Mouse (Mus musculus) heart, postnatal 0 days (tissue): ENCODE data around the gene Acsl5. TPM values are rescaled to one million over a fixed set of nuclear protein-coding genes. Genes with fewer than 3 reads are reported as not detected.

ENCODE experiments used
- ATAC-seq: fragments of 200-750 bp; cut with Nextera tagmentation; 2 replicates; pipeline ENCODE4 v1.8.0; 2017; ENCODE audit warnings: low read depth, moderate number of reproducible peaks, moderate library complexity; ENCODE audit not compliant: insufficient read depth
- DNase-seq: peaks from one replicate; pipeline ENCODE4 v3.0.0-alpha.2; 2016; ENCODE audit warnings: low spot score
- H3K27ac ChIP-seq: fragments of 300-500 bp; sonication (generic); 2 replicates; pipeline ENCODE4 v1.5.1; 2014; ENCODE audit warnings: low read depth, mild to moderate bottlenecking
- H3K27me3 ChIP-seq: fragments of 300-500 bp; sonication (generic); 2 replicates; pipeline ENCODE4 v1.6.1; 2014; ENCODE audit warnings: low read length, mixed read lengths; ENCODE audit not compliant: control insufficient read depth, insufficient read depth
- H3K36me3 ChIP-seq: fragments of 300-500 bp; sonication (generic); replicated peaks from 2 replicates; pipeline ENCODE4 v1.6.1; 2014; ENCODE audit warnings: low read length, mixed read lengths; ENCODE audit not compliant: control insufficient read depth, insufficient read depth
- H3K4me1 ChIP-seq: fragments of 300-500 bp; sonication (generic); 2 replicates; pipeline ENCODE4 v1.6.1; 2014; ENCODE audit warnings: antibody characterized with exemption; ENCODE audit not compliant: control insufficient read depth, insufficient read depth
- H3K4me2 ChIP-seq: fragments of 300-500 bp; sonication (generic); 2 replicates; pipeline ENCODE4 v1.6.1; 2014; ENCODE audit warnings: low read depth, mild to moderate bottlenecking, low read length, moderate library complexity
- H3K4me3 ChIP-seq: fragments of 300-500 bp; sonication (generic); 2 replicates; pipeline ENCODE4 v1.5.1; 2014; ENCODE audit warnings: low read depth, low read length
- H3K9ac ChIP-seq: fragments of 300-500 bp; sonication (generic); replicated peaks from 2 replicates; pipeline ENCODE4 v1.6.1; 2014; ENCODE audit warnings: low read depth, low read length, mixed read lengths
- H3K9me3 ChIP-seq: fragments of 300-500 bp; sonication (generic); replicated peaks from 2 replicates; pipeline ENCODE4 v1.6.1; 2016; ENCODE audit warnings: low read length; ENCODE audit not compliant: control insufficient read depth
- CTCF ChIP-seq: IDR thresholded peaks from 2 replicates; pipeline ENCODE4 v1.5.1; 2016; ENCODE audit warnings: antibody characterized with exemption, control low read depth, low read depth
- EP300 ChIP-seq: IDR thresholded peaks from 2 replicates; pipeline ENCODE4 v1.6.1; 2016; ENCODE audit warnings: antibody characterized with exemption, low read depth
- WGBS: fragments of 180-500 bp; shearing (Covaris S2); extraction: QIAGEN DNeasy Blood & Tissue Kit; methylation state at CpG from one replicate; pipeline ENCODE4 v1.1.7; 2014; 5-methylcytosine and 5-hydroxymethylcytosine counted together
- polyA plus RNA-seq: library from polyadenylated mRNA; unstranded; fragments of >200 nt; fragmentation: Nextera tagmentation; extraction: Ambion mirVana; gene quantifications from 2 replicates; pipeline ENCODE4 v1.2.1, GENCODE M21; 2015
- total RNA-seq: library from RNA; depleted of rRNA; stranded (reverse); fragments of >200 nt; gene quantifications from 2 replicates; pipeline ENCODE4 v1.2.3, GENCODE M21; 2014; ENCODE audit warnings: low replicate concordance

Acsl5 gene
- total and polyA plus RNA-seq, 2 experiments from 2014 or later, result 15.8 to 28.1 TPM

DNA sequence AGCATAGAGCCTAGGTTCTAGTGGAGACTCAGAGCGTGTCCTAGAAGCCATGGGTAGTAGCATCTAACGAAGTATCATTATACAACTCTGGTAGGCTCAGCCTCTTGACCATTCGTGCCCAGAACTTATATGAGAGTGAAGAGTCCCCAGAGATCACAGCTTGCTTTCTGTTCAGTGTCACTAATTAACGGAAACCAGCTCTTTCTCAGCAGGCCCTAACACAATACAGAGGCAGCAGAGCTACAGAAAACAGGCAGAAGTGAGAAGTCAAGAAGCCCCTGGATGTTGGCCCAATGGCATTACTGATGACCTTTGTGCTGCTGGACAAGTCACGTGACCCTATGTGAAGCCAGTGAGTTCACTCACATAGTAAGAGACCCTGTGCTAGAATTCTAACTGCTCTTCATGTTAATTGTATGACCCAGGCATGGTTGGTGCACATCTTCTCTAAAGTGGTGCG is 10.5 kb upstream of the Acsl5 start, which contains the start of gene Gucy2g:
Gene Gucy2g (minus strand): TSS at position 51 of the 460 bp plus-strand sequence.
- Histone ChIP-seq H3K4me3 (no peak within 1 kb of the TSS), H3K27me3 (0 out of 2 replicates have a peak, but pooled peaks cover 3% of the 10 kb centered on the region), H3K9me3 (no peaks in the 10 kb centered on the region), H3K4me2 (no peak within 1 kb of the TSS), H3K27ac (no peak within 1 kb of the TSS), H3K36me3 (no peaks in the 10 kb centered on the region), H3K9ac (no peak within 1 kb of the TSS), H3K4me1 (peaks cover 7% of the 10 kb centered on the region)
- no peak for DNase-seq
- TF ChIP-seq EP300 (no peak), CTCF (no peak)
- WGBS, result 78% methylated on average over 6 of the region's 6 CpGs
- ATAC-seq, result no peak

DNA sequence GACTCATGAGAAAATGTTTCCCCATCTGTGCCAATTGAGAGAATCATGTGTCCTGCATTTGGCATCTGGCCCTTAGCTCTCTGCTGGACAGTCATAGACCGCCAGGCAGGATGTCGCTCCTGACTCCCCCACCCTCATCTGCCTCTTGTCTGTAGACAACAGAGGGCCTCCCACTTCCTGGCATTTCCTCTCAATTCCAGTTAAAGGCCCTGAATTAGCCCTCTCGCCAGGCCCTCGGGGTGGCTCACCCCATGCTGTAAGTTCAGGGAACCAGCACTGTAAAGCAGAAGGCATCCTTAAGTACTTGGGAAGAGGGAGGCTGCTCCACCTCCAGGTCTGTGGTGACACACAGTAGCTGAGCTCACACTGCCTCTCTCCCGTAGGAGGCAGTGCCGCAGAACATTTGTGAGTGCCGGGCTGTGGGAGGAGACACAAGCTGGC is 6.9 kb upstream of the Acsl5 start:
- H3K27ac ChIP-seq, result peak overlapping the region; percentile 54
- no peak overlapping the region for H3K4me2 ChIP-seq
- 7% methylated on average over 7 of the region's 7 CpGs for WGBS
- H3K9ac ChIP-seq, result no peak overlapping the region
- H3K27me3 ChIP-seq, result no peaks in the 10 kb centered on the region
- peak; percentile 53 for TF ChIP-seq CTCF
- TF ChIP-seq EP300, result peak; percentile 95
- H3K4me1 ChIP-seq, result peaks cover 7% of the 10 kb centered on the region
- ATAC-seq (peak; percentile 94), DNase-seq (peak; percentile 90)
- H3K4me3 ChIP-seq, result no peak overlapping the region
- no peaks in the 10 kb centered on the region for H3K36me3 ChIP-seq
- no peaks in the 10 kb centered on the region for H3K9me3 ChIP-seq

DNA sequence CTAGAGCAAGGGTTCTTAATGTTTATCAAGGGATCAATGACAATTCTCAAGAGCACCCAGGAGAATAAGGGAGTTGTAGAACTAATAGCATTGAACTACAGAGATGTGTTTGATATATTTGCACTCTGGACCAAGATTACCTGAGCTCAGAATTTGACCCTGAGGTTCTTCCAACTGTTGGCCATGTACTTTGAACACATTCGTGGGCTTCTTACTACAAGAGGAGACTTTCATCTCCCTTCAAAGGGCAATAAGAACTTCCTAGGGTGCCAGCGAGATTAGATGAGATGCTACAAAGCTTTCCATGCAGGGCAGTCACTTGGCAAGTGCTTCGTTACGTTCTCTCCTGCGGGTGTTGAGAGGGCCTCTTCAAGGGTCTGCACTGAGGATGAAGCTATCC is 4.2 kb upstream of the Acsl5 start:
- ATAC-seq (no peak), DNase-seq (no peak)
- Histone ChIP-seq H3K9ac (no peak overlapping the region), H3K36me3 (no peaks in the 10 kb centered on the region), H3K4me1 (peaks cover 7% of the 10 kb centered on the region), H3K27me3 (no peaks in the 10 kb centered on the region), H3K4me2 (no peak overlapping the region), H3K9me3 (no peaks in the 10 kb centered on the region), H3K27ac (no peak overlapping the region), H3K4me3 (no peak overlapping the region)
- TF ChIP-seq EP300 (no peak), CTCF (no peak)
- 56% methylated on average over 5 of the region's 5 CpGs for whole genome bisulfite sequencing

DNA sequence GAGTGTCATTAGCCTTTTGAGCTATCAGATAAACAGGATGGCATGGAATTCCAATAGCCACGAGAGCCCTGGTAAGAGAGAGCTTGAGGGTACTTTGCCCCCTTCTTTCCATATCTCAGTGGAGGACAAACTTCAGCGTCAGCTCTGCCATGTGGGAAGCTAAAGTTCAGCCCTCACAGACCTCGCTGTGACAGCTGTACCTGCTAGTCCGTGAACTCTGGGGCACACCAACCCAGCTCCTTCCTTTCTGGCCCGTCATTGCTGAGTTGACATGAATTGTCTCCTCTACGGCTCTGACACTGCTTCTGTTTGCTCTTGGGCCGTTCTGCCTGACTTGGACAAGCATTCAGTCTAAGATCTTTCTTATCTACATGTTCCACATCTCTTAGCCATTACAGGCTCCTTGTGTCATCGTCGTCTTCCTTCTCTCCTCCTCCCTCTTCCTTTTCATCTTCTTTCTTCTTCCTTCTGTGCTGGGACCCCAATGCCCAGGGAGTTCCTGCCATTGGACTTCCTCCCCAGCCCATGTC is 3.7 kb upstream of the Acsl5 start:
- H3K4me3 ChIP-seq, result no peak overlapping the region
- no peak overlapping the region for H3K4me2 ChIP-seq
- H3K9ac ChIP-seq, result no peak overlapping the region
- 36% methylated on average over 9 of the region's 9 CpGs for WGBS
- ATAC-seq (no peak), DNase-seq (no peak)
- H3K27ac ChIP-seq, result no peak overlapping the region
- no peaks in the 10 kb centered on the region for H3K36me3 ChIP-seq
- no peak for TF ChIP-seq CTCF
- TF ChIP-seq EP300, result no peak
- H3K9me3 ChIP-seq, result no peaks in the 10 kb centered on the region
- peaks cover 7% of the 10 kb centered on the region for H3K4me1 ChIP-seq
- H3K27me3 ChIP-seq, result no peaks in the 10 kb centered on the region

DNA sequence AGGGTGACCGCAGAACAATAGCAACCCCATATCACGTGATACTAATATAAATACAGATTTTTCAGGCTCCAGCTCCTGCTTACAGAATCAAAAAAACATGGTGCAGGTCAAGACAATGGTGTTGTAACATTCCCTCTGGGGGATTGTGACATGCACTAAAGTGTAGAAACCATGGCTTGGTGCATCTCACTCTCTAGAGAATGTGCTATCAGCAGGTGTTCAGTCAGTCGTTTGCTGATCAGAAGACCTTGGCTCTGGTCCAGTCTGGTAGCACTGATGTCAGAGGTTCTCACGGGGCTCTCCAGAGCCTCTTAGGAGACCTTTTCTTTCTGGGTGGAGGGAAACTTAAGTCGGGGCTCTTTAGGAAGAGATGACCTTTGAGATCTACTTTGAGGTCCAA is 1.3 kb upstream of the Acsl5 start:
- Histone ChIP-seq H3K4me2 (no peak overlapping the region), H3K9me3 (no peaks in the 10 kb centered on the region), H3K4me3 (no peak overlapping the region), H3K27ac (no peak overlapping the region), H3K27me3 (no peaks in the 10 kb centered on the region), H3K36me3 (no peaks in the 10 kb centered on the region), H3K4me1 (peaks cover 10% of the 10 kb centered on the region), H3K9ac (no peak overlapping the region)
- WGBS, result 70% methylated on average over 5 of the region's 5 CpGs
- no peak for DNase-seq
- ATAC-seq, result no peak
- TF ChIP-seq EP300 (no peak), CTCF (no peak)

DNA sequence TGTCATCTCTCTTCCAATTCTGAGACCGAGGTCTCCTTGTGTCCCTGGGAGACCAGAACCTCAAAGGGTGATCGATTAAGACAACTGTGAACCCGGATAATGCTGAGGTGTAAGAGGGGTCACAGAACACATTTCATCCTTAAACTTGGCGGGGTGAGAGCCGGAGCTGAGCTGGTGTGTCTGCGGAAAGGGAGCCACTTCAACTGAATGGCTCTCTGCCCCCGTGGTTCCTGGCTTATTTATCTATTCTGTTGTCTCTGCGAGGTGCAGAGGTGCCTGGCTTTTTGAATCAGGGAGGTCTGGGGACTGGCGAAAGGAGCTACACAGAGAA is 1.5 kb downstream of the Acsl5 start:
- Histone ChIP-seq H3K36me3 (no peaks in the 10 kb centered on the region), H3K9ac (peak overlapping the region; percentile 54), H3K27me3 (no peaks in the 10 kb centered on the region), H3K4me1 (peaks cover 9% of the 10 kb centered on the region; the same call in 1 of the 2 replicates), H3K9me3 (no peaks in the 10 kb centered on the region), H3K4me2 (peak overlapping the region; percentile 89), H3K4me3 (peak overlapping the region; percentile 55), H3K27ac (peak overlapping the region; percentile 62)
- ATAC-seq (no peak), DNase-seq (no peak)
- TF ChIP-seq CTCF (no peak), EP300 (no peak)
- under 1% methylated on average over 9 of the region's 9 CpGs for WGBS
